Mouse (Mus musculus) bone marrow, adult 2 months (tissue): Measurements from ENCODE around the gene Elfn2.

ENCODE experiments used
- CTCF ChIP-seq: fragments of 200-500 bp; IDR thresholded peaks from 2 replicates; pipeline ENCODE4 v1.5.1; 2011; ENCODE audit warnings: low read length, control low read depth; ENCODE audit not compliant: control insufficient read depth, insufficient read depth
- POLR2A ChIP-seq: fragments of 200-500 bp; IDR thresholded peaks from 2 replicates; pipeline ENCODE4 v1.6.1; 2011; ENCODE audit warnings: low read depth, mild to moderate bottlenecking, control low read depth, low read length, borderline replicate concordance; ENCODE audit not compliant: control insufficient read depth

- TF ChIP-seq POLR2A (no peak), CTCF (peak; percentile 99)
These were observed 25.6 kb upstream of the Elfn2 start for GRCm38 (mm10) chr15:78744206-78744605.
